Mouse (Mus musculus): Measurements from ENCODE around the gene Mfsd4a.

Mfsd4a gene

DNA sequence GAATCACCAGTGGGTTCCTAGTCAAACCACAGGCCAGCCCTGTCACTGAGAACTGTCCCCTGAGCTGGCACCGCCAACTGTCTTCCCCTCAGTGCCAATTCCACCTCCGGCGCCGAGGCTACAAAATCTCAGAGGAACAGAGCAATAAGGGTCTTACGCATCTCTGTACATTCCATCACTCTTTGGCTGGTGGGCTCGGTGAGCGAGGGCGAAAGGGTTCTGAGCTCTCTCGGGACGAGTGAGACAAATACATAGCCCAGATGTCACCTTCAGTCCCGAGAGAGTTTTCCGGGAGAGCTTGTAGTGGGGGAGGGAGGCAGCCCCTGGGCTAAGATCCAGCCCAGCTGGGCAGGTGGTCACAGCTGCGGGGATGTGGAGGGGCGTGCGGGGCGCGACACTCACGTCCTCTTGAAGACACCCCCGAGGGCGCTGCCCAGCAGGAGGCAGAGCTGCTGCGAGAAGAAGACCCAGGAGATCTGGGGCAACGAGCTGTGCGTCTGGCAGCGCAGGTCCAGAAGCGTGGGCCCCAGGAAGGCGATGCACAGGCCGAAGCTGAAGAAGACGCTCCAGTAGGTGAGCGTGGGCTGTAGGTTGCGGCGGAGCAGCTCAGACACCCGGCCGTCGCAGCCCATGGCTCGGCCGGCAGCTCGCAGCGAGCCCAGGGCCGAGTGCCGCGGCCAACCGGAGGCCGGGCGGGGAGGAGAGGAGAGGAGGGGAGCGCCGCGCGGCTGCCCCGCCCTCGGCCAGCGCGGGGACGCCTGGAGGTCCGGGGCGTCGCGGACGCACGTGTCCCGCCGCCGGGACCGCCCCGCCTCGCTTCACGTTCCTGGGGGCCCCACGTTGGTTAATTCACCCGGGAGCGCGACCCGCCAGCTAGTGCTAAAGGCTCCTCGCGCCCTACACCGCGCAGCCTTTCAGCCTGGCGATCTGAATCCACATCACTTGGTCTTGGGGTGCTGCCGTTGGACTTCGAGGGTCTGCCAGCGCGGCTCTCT lies at the start of gene Mfsd4a:
Gene Mfsd4a, minus strand, starts transcription at position 802 of the 995 bp plus-strand sequence.
- DNase-seq (ENCODE audit: low read depth): no peak

DNA sequence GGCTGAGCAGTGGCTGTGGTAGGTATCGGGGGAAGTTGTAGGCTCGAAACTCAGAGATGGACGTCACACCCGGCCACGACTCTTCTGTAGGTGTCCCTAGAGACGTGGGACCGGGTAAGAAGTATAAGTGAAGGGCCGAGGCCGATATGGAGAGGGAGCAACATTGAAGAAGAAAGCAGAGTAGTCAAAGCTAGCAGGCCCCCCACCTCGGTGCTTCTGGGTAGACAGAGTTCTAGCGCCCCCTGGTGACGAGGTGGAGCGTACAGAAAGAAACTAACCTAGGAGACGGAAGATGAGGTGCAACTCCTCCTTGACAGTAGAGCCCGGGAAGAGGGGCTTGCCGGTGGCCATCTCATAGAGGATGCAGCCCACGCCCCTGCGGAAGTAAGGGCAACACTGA lies 48.7 kb upstream of the Mfsd4a start:
- peak; percentile 64 for DNase-seq (ENCODE audit: low read depth)

DNA sequence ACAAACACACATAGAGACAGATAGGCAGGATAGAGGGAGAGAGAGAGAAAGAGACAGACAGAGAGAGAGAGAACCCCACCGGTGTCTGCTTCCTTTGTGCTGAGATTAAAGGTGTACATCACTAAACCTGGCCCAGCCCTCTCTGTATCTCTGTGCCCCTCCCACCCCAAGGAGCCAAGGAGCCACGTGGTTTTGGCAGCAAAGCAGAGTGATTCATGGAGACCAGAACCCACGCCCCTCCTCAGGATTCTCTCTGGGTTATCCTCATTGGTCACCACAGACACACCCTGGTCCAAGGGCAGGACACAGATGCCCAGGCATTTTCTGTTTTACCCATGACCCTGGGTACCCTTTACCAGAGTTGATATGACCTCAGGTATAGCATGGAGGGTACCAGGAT lies 45.2 kb upstream of the Mfsd4a start:
- DNase-seq (ENCODE audit: low read depth): no peak

DNA sequence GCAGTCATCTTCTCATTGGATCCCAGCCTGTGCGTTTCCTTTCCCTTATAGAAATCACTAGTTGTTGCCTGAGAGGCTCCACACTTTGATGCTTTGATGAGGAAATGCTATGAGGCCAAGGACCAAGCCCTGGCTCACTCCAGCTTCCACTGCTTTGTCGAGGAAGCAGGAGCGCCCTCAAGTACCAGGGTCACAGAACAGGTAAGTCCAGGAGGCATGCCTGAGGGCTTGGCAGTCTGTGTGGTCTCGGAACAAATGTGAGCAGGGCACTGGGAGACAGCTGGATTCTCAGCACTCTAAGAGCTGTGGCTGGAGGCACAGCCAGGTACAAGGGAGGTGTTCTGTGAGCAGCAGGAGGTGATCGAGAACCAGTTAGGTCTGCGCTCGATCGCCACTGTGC lies 44.6 kb upstream of the Mfsd4a start:
- DNase-seq (ENCODE audit: low read depth): no peak

DNA sequence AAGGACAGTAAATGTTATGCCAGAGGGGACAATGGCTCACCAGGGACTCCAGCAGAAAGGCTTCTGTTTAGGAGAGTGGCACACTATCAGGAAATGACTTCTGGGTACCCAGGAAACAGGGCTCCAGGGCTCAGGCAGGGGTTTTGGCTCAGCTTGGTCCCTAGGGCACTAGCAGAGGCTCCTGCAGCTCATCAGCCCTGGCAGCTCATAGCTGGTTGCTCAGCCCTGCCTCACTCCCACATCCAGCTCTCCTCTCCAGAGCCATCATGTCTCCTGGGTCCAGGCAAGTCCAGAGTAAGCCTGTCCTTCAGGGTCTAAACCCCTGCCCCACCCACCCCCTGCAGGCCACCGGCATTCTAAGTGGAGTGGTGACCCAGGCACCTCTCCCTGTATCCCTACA lies 43.5 kb upstream of the Mfsd4a start:
- no peak for DNase-seq (ENCODE audit: low read depth)

DNA sequence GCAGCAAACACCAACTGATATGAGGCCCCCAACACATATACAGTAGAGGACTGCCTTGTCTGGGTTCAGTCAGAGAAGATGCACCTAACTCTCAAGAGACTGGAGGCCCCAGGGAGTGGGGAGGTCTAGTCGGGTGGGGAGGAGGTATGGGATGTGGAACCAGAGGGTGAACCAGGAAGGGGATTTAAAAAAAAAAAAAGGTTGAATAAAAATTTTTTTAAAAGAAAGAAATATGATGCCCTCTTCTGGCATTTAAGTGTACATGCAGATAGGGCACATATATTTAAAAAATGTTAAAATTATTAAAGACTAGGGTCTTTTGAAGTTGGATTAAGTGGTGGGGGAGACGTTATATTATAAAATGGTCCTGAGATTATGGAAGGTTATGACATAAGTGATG lies 41.5 kb upstream of the Mfsd4a start:
- DNase-seq (ENCODE audit: low read depth): no peak

DNA sequence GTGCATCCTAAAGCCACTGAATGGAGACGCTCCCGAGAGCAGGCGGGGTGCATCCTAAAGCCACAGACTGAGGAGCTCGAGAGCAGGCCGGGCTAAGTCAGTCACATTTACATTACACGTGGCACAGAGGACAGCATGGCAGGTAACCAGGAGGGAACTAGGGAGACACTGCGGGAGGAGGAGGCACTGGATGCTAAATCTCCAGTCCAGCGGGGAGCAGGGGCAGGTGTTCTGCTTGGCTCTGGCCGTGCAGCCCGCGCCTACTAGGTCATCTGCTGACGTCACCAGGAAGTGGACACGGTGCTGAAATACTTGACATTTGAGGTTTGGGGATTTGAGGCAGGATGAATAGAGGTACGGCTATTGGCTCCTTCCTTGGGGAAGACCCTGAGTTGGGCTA lies 36.5 kb upstream of the Mfsd4a start:
- DNase-seq (ENCODE audit: low read depth): no peak

DNA sequence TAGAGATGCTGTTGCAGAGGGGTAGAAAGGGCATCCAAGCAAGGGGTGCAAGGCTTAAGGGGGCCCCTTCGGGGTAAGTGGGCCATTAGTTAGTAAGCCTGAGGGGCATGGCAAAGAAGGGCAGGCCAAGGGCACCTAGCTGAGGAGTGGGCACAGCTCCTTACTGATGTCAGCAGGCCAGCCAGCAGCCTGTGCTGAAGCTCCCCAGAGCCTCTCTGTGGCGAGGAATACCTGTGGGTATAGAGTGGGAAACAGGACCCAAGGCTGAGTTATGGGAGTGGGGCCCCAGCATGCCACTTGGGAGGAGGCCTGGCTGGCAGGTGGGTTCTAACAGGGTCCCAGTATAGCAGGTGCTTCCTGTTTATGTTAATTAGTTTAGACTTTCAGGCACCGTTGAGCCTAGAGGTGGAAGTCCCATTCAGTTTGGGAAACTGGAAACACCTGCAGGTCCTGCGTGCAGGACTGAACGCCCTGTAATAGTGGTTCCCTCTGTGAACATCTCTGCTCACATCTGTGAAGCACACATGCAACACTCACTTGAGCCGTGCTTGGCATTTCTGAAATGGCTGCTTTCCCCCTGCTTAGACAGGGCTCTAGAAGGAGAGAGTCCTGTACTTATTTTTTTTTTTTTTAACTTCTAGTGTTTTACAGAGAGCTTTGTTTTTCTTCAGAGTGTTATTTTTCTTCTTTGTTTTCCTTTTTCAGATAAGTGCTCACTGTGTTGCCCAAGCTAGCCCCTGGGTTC lies 34.3 kb upstream of the Mfsd4a start:
- no peak for DNase-seq (ENCODE audit: low read depth)

DNA sequence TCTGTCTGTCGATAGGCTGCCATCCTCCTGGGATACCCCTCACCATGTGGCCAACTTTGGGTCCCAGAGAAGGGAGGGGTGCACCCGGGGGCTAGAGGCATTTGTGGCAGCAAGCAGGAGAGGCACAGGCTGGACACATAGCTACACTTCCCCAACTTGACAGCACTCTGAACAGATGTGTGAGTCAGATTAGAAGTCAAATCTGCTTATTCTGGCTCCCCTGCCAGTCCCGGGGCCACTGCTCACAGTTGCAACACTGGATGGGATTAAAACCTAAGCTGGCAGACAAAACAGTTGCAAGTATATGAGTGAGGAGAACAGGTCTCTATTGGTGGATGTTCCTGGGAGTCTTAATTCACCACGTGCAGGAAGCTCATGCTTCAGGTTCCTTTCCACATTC lies 31.9 kb upstream of the Mfsd4a start:
- DNase-seq (ENCODE audit: low read depth): no peak

DNA sequence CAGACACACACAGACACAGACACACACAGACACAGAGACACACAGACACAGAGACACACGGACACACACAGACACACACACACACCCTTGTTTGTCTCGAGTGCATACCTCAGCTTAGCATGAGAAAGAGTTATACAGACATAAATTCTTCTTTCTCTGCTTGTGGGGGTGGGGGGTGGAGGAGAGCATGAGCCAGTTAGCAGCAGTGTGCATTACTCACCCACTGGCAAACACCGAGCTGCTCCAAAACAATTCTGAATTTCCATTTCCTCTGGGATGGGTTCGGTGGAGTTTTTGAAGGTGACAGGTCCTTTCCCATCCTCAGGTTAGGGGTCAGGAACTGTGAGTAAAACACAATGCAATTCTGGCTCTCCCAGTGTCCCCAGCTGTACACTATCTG lies 31.2 kb upstream of the Mfsd4a start:
- DNase-seq (ENCODE audit: low read depth): no peak

DNA sequence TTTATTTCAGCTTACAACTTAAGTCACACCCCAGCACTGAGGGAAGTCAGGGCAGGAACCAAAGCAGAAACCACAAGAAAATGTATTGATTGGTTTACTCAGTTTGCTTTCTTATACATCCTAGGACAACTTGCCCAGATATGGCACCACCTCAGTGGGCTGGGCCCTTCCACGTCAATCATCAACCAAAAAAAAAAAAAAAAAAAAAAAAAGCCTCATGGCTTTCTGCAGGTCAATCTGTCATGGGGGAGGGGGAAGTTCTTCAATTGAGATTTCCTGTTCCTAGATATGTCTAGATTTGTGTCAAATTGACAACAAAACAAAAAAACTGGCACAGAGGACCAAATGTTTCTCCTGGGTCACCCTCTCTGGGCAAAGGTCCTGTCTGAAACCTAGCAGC lies 30.2 kb upstream of the Mfsd4a start:
- DNase-seq (ENCODE audit: low read depth): no peak

DNA sequence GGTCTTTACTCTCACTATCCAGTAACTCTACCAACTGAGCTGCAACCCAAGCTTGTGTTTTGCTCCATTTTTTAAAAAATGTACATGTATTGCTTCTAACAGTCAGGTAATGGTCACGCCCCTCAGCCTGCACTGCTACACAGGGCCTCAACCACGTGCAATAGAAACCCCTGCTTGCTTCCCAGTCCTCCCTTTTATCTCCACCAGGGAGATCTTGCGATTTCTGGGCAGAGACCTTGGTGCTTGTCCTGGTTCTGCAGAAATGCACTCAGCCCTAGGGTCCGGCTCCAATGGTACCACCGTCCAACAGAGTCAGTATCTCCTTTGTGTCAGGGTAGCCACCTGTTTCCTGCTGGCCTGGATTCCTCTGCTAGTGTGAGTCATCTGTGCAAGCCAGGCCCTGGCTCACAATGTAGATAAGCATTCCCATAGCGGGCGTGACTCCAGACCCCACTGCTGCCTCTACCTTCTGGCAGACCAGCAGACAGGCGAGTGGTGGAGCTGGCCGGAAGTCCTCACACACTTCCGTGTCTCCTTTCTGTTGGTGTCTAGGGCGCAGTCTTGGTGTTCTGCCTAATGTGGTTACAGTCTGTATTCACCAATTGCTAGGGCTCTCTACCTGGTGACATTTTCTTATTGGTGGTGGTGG lies 27.6 kb upstream of the Mfsd4a start:
- peak; percentile 46 for DNase-seq (ENCODE audit: low read depth)

DNA sequence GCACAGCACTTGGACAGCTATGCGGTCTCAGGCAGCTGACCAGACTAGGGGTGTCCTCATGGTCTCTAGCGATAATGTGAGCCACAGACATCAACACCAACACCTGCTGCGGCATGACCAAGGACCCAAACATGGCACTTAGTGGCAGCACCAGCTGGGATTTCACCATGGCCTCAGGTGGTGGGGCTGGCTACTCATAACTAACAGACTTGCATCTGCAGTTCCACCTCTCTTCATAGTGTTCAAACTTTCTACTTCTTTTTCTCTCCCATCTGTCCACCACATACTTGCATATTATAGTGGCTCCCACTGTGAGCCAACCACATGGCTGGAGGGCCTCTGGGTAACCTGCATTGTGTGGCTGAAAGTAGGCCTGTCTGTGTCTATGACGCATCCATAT lies 25.4 kb upstream of the Mfsd4a start:
- no peak for DNase-seq (ENCODE audit: low read depth)

DNA sequence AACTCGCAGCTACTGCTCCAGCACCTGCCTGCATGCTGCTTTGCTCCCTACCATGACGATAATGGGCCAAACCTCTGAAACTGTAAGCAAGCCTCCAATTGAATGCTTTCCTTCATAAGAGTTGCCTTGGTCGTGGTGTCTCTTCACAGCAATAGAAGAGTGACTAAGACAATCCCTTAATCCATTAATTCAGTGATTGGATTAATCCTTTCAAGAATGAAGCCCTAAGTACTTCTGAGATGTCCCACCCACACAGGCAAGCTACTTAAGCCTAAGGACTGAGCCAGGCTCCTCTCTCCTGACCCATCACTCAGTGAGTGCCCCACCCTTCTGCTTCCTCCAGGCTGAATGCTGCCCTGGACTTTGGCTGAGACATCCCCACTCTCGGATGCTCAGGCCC lies 22.4 kb upstream of the Mfsd4a start:
- DNase-seq (ENCODE audit: low read depth): no peak

DNA sequence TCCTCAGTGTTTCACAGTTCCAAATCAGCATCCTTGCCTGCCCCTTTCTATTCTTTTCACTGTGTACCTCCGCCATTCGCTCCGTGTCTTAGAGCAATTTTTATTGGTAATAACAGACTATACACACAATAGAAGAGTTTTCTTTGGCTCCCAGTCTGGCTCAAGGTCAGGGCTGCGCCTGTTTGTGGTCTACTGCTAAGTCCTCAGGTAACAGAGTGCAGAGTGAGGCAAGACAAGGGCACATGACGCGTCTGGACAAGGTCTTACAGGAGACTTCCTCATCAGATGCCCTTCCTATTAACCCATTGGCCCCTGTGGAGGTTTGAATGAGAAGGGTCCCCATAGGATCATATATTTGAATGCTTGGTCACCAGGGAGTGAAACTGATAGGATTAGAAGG lies 21.9 kb upstream of the Mfsd4a start:
- no peak for DNase-seq (ENCODE audit: low read depth)

DNA sequence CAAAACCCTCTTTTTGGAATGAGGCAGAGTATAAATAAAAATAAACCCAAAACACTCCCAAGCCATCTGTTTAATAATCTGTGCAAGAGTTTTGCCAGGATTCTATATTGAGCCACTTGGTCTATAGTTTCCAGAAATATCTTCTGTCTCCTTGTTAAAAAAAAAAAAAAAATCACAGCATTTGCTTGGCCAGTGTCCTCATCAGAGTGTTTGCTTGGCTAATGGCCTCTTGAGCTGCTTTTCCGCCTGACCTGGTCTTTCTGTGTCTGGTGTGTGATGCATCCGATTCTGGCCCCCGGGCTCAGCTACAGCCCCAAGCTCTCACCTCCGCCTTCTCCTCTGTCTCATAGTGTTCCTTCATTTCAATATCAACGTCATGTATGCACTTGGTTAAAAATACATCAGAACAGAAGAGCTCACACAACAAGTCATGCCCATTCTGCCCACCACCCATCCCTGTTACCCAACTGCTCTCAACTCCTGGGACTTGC lies 20.4 kb upstream of the Mfsd4a start:
- DNase-seq (ENCODE audit: low read depth): no peak

DNA sequence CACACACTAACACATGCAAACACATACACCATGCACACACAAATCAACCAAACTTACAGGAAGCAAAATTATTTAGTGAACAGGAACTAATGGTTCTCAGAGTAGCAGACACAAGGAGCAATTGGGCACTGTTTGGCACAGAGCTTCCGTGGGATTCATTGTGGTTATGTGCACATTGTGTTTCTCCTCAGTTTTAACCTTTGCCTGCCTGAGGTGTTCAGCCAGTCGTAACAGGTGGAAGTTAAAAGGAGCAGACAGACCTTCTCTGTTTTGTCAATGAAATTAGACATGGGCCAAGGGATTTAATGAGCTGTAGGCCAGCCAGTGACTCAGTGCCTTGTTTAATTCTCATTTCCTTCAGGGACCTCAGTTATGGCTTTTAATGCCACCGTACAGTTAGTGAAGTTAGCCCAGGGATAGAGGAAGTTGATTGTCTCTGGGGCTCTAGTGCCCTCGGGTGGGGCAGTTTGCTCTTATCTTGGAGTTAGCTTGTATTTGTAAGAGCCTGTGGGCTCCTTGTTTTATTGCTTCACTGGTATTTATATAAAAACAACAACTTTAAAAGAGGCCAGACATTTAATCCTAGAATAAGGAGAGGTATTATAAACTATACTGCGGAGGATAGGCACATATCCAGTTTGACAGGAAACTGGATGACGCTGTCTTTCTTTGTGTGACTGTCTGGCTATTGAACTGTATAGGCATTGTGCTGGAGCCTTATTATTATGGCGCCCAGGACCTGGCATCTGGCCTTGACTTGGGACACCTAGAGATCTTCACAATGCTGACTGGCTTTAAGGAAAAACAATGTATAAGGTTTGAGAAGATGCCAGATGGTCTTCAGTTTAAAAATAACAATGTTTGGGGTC lies 17.6 kb upstream of the Mfsd4a start:
- no peak for DNase-seq (ENCODE audit: low read depth)

DNA sequence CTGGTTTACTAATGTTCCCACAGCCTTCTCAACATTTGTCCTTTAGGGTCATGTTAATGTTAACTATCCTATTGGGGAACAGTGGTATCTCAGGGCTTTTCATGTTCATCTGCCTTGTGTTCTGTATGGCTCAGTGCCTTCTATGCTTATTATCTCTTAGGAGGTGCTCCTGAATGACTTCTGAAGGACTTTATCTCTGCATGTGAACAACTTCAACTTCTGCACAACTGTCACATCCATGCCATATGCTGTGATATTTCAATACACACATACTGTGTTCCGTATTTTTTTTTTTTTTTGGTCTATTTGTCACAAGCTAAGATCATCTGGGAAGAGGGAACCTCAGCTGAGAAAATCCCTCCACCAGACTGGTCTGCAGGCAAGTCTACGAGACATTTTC lies 10.6 kb upstream of the Mfsd4a start:
- DNase-seq (ENCODE audit: low read depth): no peak

DNA sequence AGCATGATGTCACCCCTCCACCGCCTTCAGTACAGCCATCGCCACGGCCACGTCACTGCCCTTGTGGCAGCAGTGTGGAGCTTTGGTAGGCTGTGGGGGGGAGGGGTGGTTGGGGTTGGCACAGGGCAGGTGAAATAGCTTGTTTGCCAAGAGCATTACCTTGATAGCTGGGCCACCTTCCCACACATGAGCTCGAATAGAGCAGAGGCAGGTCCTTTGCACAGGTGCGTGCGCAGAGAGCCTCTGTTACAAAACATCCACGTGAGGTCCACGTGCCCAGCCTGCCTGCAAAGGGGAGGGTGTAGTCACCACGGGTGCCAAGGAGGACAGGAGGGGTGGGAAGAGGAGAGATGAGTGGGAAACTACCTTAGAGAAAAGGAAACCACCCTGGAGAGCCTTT lies 7.7 kb upstream of the Mfsd4a start:
- DNase-seq (ENCODE audit: low read depth): no peak

DNA sequence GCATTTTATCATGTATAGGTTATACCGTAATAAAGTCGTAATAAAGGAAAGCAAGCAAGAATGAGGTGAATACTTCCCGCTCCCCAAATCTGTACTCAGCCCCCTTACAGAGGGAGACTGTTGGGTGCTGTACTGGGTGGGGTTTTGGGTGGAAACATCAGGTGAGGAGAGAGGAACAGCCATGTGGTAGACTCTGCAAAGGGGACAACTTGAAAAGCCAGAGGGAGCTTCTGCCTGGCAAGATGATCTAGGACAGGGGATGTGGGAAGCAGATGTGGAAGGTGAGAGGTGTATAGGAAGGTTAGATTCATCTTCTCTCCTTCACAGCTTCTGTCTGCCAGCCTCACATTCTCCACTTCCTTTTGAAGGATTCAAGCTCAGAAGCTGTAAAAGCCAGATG lies 2.8 kb upstream of the Mfsd4a start:
- no peak for DNase-seq (ENCODE audit: low read depth)

DNA sequence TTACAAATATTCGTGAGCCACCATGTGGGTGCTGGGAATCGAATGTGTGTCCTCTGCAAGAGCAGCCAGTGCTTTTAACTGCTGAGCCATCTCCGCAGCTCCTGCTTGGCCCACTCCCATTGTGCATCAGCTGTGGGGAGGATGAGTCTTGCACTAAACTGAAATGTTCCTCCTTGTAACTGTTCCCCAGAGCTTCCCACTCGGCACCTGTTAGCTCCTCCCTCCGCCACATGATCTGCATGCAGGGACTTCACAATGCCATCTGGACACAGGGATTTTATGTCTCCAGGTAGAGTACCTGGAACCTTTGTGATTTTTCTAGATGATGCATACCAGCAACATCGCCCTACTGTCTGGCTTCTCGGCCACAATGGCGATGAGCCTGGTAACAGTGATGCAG lies 1.6 kb upstream of the Mfsd4a start:
- no peak for DNase-seq (ENCODE audit: low read depth)

Data from c-Kit-positive CD71-negative TER-119-negative erythroid progenitor cells, embryonic 14.5 days (primary cell).